Mouse (Mus musculus): ENCODE measurements around the gene Slc28a3. TPM values are rescaled to one million over a fixed set of nuclear protein-coding genes. Genes with fewer than 3 reads are reported as not detected.
A peak's percentile ranks its signal among the peaks of the same experiment; 100 is the strongest.

Slc28a3 gene
- total RNA-seq, 2 experiments from 2014 or later: not detected

- DNase-seq (ENCODE audit: low spot score): no peak
Observed at GRCm38 (mm10) chr13:58560497-58561138, 50.1 kb downstream of the Slc28a3 start.

DNA sequence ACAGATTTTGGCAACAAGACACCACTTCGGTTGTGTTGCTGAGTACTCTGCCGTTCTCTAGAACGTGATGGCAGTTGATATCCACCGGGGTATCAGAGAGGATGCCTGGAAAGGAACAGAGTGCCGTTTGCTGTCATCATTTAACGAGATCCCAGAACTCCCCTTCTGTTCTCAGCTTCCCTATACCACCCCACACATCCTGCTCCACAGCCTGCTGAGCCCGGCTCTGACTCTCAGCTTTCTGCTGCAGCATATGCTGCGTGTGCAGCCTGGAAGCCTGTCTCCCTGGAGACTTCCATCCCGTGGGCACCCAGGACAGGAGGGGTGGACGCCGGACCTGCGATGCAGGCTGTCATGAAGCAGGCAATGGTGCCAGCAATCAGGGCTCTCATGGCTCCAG lies 52.5 kb downstream of the Slc28a3 start:
- no peak for DNase-seq (ENCODE audit: low spot score)

- DNase-seq (ENCODE audit: low spot score): no peak
Observed at GRCm38 (mm10) chr13:58556018-58556417, 54.7 kb downstream of the Slc28a3 start.

DNA sequence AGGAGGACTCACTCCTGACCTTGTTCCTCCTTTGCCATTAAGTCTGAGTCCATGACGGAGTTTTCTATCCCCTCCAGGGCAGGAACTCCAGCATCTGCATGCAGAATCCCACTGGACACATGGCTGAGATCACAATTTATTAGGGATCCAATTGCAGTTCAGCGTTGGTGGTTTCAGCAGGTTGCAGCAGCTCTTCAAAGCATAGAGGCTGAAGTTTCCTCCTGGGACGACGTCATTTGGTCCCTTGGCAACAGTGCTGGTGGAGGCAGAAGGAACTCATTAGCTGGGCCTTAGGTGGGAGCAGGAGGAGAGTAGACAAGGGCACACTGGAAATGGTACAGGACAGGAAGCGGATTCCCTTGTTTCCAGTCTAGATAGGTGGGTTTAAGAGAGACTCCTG lies 55.1 kb downstream of the Slc28a3 start:
- no peak for DNase-seq (ENCODE audit: low spot score)

DNA sequence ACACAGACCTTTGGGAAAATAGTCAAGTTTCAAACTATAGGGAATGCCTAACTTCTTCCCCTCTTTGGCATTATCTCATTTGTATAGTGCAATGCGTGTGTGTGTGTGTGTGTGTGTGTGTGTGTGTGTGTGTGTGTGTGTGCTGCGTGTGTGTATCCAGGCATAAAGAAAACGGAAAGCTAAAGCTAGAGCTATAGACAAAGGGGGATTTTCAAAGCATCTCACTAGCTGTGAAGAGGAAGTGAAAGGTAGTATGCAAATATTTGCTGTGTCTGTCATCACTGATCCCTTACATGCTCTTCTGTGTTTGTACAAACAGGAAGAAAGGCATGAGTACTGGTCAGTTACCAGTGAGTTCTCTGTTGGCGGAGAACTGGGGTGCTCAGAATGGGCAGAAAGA lies 58.8 kb downstream of the Slc28a3 start:
- no peak for DNase-seq (ENCODE audit: low spot score)

DNA sequence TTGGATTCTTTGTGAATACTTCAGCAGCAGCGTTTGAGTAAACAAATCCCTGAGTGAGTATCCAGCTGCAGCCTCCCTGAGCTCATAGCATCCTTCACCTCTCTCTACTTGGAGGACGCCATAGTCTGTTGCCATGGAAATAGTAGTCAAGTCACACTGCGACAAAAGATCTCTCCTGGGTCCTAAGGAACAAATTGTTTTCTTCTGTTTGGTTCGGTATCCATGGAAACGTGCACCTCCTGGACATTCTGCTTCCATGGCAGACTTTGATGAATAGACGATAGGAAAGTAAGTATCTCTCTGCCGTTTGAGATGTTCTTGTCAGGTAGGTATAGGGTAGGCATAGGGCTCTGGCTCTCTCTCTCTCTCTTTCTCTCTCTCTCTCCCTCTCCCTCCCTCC lies 63.1 kb downstream of the Slc28a3 start:
- DNase-seq (ENCODE audit: low spot score): no peak

DNA sequence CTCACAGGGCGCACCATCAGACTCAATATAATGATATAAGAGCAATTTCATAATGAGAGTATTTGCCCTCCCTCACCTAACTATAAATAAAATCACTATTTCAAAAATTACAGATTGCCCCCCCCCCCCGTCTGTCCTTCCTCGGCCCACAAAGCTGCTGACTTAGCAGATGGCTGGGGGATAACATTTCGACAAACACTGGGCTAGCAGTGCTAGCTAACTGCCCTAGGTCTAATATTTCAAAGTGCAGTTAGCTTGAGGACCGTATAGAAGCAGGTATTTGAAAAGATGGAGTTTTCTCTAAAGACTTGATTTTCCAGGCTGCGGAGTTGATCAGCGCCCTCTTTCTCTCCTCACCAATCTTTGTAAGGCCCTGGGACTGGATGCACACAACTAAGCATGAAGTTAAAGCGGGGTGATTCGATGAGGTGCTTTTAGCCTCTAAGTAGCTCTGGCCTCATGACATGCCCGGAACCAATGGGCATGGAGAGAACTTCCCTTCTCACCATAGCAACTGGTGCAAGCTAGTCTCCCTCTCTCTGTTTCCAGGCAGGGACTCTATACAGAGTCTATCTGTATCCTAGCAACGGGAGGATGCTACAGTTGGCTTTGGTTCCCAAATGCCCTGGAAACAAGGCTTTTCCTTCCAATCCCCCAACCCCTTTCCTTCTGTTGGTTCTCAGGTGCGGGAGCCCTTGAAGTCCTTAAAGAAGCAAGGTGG lies 66.8 kb downstream of the Slc28a3 start:
- DNase-seq (ENCODE audit: low spot score): no peak

DNA sequence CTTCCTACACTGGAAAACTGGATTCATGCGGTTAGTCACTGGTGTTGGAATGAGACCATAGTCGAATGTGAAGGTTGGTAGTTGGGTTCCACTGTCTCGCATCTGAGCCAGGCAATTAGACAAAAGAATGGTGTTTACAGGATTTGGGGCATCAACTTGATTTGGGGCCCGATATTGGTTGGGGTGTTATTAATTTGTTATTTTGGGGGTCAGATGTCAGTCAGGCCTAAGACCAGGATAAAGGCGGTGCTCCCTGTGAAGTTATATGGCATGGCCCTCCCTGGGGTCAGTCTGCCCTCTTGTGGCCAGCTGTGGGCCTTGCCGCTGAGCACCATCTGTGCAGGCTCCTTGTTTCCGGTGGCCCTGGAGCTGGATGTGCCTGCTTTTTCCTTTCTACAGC lies 67.6 kb downstream of the Slc28a3 start:
- DNase-seq (ENCODE audit: low spot score): peak; percentile 65

DNA sequence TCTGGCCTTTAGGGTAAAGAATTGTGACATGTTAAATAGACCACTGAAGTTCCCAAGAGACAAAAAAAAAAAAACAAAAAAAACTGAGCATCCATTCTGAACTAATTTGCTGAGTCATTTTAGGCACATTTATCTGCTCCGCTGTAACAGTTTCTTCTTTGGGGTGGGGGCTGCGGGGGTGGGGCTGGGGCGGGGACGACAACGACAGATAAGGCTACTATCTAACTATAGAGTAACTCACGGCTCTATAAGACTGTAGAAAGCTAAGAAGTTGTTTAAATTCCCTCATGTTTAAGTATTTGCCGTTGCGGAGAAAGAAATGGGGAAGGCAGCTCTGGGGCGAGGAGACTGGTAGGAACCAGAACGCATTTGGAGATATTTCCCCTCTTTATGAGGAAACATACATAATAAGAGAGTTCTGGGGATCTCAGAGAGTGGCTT lies 68.1 kb downstream of the Slc28a3 start:
- no peak for DNase-seq (ENCODE audit: low spot score)

- DNase-seq (ENCODE audit: low spot score): no peak
Observed at GRCm38 (mm10) chr13:58542167-58542566, 68.5 kb downstream of the Slc28a3 start.

DNA sequence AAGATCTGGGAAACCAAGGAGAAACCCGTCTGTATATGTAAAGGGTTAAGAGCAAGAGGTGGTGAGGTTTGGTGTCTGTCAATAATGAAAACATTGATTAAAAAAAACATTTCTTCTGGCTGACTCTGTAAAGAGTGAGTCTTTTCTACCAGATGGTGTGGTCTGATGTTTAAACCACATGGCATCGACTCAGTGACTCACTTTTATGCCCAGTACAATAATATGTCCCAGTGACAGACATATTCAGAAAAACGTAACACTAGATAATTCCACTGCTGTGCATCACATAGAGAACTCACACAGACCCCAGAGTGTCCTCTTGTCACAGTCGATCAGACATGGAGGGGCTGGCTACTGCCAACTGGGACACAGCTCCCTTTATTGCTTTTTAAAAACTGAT lies 69.1 kb downstream of the Slc28a3 start:
- no peak for DNase-seq (ENCODE audit: low spot score)

DNA sequence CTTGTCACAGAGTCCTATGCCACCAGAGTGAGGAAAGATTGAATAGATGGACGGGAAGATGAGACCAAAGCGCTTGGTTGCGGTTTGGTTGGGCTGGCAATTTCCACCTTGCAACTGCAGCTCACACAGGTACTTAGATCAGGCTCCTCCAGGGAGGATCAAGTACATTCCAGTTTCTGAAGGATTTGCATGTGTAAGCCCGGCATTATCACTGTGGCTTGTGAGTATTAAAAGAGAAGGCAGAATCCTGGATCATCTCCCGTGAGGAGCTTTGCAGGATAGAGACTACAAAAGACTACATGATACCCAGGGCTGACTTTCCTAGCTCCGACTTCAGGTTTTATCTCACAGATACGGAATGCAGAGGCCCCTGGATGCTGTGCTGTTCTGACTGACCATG lies 71.7 kb downstream of the Slc28a3 start:
- no peak for DNase-seq (ENCODE audit: low spot score)

GRCm38 (mm10) chr13:58538366-58538765 lies 72.3 kb downstream of the Slc28a3 start:
- no peak for DNase-seq (ENCODE audit: low spot score)

- no peak for DNase-seq (ENCODE audit: low spot score)
Observed at GRCm38 (mm10) chr13:58537916-58538233, 72.8 kb downstream of the Slc28a3 start.

DNA sequence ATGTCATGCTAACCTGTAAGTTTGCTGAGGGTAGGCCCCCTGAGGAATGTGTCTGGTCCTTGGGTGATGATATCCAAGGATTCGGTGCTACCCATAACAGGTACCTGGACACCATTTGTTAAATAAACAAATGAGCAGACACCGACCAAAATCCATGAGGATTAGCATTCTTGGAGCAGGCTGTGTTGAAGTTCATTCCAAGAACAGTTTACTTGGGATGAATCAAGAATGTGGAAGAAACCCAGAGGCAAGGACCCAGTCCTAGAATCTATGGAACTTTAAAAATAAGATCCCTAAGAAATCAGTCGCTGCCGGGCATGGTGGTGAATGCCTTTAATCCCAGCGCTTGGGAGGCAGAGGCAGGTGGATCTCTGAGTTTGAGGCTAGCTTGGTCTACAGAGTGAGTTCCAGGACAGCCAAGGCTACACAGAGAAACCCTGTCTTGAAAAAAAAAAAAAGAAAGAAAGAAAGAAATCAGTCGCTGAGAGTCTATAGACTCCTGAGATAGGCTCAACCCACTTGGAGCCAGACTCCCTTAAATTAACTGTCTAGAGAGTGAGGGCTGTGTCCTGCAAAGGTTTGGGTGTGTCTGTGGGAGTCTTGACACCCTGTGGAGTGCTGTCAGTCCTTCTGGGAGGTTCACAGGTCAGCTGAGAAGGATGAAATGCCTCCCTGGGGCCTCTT lies 73.3 kb downstream of the Slc28a3 start:
- DNase-seq (ENCODE audit: low spot score): no peak

DNA sequence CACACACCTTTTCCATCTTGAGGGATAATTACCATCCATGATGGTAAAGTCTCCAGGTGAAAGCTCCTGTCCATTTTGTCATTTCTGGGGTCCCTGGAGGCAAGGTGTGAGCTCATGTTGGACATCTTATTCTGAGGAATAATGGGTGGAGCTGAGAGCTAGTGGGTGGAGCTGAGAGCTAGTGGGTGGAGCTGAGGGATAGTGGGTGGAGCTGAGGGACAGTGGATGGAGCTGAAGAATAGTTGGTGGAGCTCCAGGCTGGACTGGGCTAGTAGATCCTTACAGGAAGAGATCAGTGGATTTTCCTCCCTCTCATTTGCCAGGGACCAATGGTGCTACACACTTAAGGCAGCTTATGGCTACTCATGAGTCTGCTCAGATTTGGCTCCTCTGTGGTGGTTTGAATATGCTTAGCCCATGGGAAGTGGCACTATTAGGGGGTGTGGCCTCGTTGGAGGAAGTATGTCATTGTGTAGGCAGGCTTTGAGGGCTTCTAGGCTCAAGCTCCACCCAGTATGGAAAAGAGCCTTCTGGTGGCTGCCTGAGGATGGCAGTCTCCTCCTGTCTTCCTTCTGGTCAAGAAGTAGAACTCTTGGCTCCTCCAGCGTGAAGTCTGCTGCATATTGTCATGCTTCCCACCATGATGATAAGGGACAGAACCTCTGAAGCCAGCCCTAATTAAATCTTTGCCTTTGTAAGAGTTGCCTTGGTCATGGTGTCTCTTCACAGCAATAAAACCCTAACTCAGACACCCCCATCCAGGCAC lies 74.0 kb downstream of the Slc28a3 start:
- DNase-seq (ENCODE audit: low spot score): no peak

DNA sequence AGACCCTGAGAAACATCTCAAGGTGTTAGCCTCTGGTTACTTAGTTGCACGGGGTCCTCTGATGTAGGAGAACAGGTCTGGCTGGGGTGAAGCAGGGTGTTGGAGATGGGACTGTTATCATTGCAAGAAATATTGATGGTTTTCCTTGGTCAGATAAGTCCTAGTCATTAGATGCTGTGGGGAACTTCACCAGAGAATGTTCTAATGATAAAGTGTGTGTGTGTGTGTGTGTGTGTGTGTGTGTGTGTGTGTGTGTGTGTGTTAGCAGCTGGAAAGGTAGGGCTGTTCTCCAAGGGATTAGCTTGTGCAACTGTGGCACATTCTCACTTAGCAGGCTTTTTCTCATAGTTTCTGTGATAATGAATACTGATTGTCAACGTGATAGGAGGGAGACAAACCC lies 75.4 kb downstream of the Slc28a3 start:
- DNase-seq (ENCODE audit: low spot score): no peak

DNA sequence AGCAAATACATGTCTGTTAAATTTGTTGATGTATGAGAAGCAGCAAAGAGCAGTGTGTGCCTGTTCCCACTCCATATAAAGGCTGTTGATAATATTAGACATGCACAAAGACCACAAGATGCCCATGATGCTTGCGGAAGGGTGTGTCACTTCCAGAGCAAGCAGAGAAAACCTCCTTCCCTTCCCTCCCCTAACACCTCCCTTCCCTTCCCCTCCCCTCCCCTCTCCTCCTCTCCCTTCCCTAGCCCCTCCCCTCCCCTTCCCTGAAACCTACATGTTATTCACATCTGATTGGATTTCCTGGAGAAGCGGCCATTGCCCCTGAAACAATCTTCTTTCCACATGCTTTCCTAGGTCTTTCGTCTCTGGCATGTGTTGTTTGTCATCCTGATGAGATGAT lies 75.8 kb downstream of the Slc28a3 start:
- no peak for DNase-seq (ENCODE audit: low spot score)

DNA sequence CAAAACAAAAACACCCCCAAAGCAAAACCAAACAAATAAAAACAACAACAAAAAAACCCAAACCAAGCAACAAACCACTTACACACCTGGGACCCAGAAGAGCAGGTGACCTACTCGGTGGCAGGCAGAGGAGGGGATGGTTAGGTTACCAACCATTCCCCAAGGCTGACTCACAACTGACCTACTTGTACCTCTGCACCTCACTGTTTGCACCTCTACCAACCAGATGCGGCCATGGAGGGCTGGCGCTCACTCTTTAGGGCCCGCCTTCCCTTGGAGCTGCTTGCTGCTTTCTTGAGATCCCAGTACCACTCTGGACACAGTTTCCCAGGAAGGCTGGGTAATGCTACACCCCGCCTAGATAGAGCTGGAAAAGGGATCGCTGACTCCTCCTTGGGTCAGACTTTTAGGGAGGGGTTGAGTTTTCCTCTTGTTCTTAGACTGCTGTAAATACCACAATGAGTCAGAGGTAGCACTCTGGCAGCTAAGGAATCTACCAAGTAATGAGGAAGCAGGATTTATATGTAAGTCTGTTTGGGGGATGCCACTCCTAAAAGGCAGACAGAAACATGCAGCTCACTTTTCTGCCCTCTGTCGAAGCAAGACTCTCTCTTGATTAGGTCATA lies 76.3 kb downstream of the Slc28a3 start:
- no peak for DNase-seq (ENCODE audit: low spot score)

- DNase-seq (ENCODE audit: low spot score): no peak
Observed at GRCm38 (mm10) chr13:58524581-58524980, 86.1 kb downstream of the Slc28a3 start.

DNA sequence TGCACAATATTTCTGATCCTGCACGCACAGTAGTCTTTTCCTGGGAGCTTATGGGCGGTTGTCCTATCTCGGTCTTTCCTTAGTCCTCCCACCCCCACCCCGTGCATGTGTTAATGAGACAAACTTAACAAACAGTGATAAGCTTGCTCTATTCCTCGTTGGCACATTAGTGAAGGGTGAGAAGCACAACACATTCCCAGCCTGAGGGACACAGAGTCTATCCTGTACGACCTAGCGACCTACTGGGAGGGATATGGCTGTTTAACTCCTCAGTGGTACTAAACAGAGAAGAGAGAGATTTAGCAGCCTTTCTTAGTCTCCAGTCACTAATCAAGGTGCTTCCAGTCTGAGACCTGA lies 86.9 kb downstream of the Slc28a3 start:
- DNase-seq (ENCODE audit: low spot score): no peak

Measured in gastrocnemius, adult 18-20 months (tissue).